Mouse (Mus musculus) lung, postnatal 0 days (tissue): Measurements from ENCODE around the gene 2410015M20Rik. TPM values are rescaled to one million over a fixed set of nuclear protein-coding genes. Genes with fewer than 3 reads are reported as not detected.

ENCODE experiments used
- ATAC-seq: fragments of 200-750 bp; cut with Nextera tagmentation; 2 replicates; pipeline ENCODE4 v1.8.0; 2017; ENCODE audit warnings: moderate library complexity
- DNase-seq: peaks from one replicate; pipeline ENCODE4 v3.0.0-alpha.2; 2016; ENCODE audit warnings: low spot score
- H3K27ac ChIP-seq: fragments of 300-500 bp; sonication (generic); 2 replicates; pipeline ENCODE4 v1.5.1; 2014; ENCODE audit warnings: antibody characterized with exemption, mild to moderate bottlenecking, low read length, mixed read lengths
- H3K27me3 ChIP-seq: fragments of 300-500 bp; sonication (generic); replicated peaks from 2 replicates; pipeline ENCODE4 v1.6.1; 2014; ENCODE audit warnings: low read length, mixed read lengths; ENCODE audit not compliant: insufficient read depth
- H3K36me3 ChIP-seq: fragments of 300-500 bp; sonication (generic); 2 replicates; pipeline ENCODE4 v1.6.1; 2014; ENCODE audit warnings: low read length, mixed read lengths; ENCODE audit not compliant: insufficient read depth
- H3K4me1 ChIP-seq: fragments of 300-500 bp; sonication (generic); 2 replicates; pipeline ENCODE4 v1.6.1; 2014; ENCODE audit warnings: antibody characterized with exemption, low read depth, low read length, mixed read lengths; ENCODE audit not compliant: insufficient read depth
- H3K4me2 ChIP-seq: fragments of 300-500 bp; sonication (generic); replicated peaks from 2 replicates; pipeline ENCODE4 v1.6.1; 2014; ENCODE audit warnings: low read depth, mild to moderate bottlenecking, low read length, moderate library complexity, mixed read lengths
- H3K4me3 ChIP-seq: fragments of 300-500 bp; sonication (generic); 2 replicates; pipeline ENCODE4 v1.5.1; 2014; ENCODE audit warnings: low read depth, low read length
- H3K9ac ChIP-seq: fragments of 300-500 bp; sonication (generic); replicated peaks from 2 replicates; pipeline ENCODE4 v1.6.1; 2014; ENCODE audit warnings: low read depth, mild to moderate bottlenecking
- H3K9me3 ChIP-seq: fragments of 300-500 bp; sonication (generic); 2 replicates; pipeline ENCODE4 v1.6.1; 2016; ENCODE audit warnings: low read length, mixed read lengths
- CTCF ChIP-seq: IDR thresholded peaks from 2 replicates; pipeline ENCODE4 v1.5.1; 2016; ENCODE audit warnings: antibody characterized with exemption, mild to moderate bottlenecking
- EP300 ChIP-seq: IDR thresholded peaks from 2 replicates; pipeline ENCODE4 v1.6.1; 2016; ENCODE audit warnings: antibody characterized with exemption, mild to moderate bottlenecking, control low read depth
- WGBS: fragments of 180-500 bp; shearing (Covaris S2); extraction: QIAGEN DNeasy Blood & Tissue Kit; methylation state at CpG from one replicate; pipeline ENCODE4 v1.1.7; 2014; 5-methylcytosine and 5-hydroxymethylcytosine counted together
- polyA plus RNA-seq: library from polyadenylated mRNA; unstranded; fragments of >200 nt; fragmentation: Nextera tagmentation; extraction: Ambion mirVana; gene quantifications from 2 replicates; pipeline ENCODE4 v1.2.1, GENCODE M21; 2015

The 2410015M20Rik gene
- polyA plus RNA-seq, 1 experiment from 2014 or later, result 230 TPM

DNA sequence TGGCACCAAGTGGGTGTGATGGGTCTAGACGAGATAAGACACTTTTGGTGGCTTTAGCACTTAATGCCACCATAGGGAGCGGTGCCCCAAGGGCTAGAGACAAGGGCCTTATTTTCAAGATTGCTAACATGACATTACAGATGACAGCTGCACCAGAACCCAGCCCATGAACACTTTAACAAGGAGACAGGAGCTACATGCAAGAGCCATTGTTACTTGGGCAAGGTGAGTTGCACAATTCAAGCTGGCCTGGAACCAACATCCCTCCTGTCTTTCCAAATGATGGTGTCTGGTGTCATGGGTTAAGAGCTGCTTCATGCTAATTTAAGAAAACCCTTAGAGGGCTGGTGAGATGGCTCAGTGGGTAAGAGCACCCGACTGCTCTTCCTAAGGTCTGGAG, 50.2 kb downstream of the 2410015M20Rik start:
- DNase-seq (no peak), ATAC-seq (no peak)
- no peaks in the 10 kb centered on the region for H3K9me3 ChIP-seq
- no peak overlapping the region for H3K4me3 ChIP-seq
- no peak overlapping the region for H3K27ac ChIP-seq
- H3K27me3 ChIP-seq, result no peaks in the 10 kb centered on the region
- no peak overlapping the region for H3K9ac ChIP-seq
- WGBS, result 62% methylated on average over 3 of the region's 3 CpGs
- H3K4me1 ChIP-seq, result no peaks in the 10 kb centered on the region
- TF ChIP-seq EP300, result no peak
- TF ChIP-seq CTCF, result no peak
- H3K36me3 ChIP-seq, result peaks cover 28% of the 10 kb centered on the region; the same call in 1 of the 2 replicates
- H3K4me2 ChIP-seq, result no peak overlapping the region

DNA sequence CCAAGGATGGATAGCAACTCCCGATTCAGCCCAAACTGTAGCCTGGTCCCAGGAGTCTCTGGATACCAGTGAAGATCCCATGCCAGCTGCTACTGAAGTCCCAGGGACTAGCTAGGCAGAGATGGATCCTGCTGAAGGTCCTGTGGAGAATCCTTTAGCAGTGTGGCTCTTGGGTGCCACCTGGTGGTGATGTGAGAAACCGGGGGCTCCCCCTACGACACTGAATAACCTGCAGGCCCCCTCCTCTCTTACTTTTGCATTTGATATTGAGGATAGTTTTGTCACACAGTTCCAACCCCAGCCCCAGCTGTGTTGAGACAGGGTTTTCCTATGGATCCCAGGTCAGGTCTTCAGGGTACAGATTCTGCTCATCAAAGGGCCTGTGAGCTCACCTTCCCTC, 51.1 kb downstream of the 2410015M20Rik start:
- Histone ChIP-seq H3K27ac (no peak overlapping the region), H3K4me2 (no peak overlapping the region), H3K9me3 (no peaks in the 10 kb centered on the region), H3K4me3 (no peak overlapping the region), H3K9ac (no peak overlapping the region), H3K4me1 (no peaks in the 10 kb centered on the region), H3K36me3 (peaks cover 19% of the 10 kb centered on the region; the same call in 1 of the 2 replicates), H3K27me3 (no peaks in the 10 kb centered on the region)
- ATAC-seq (0 out of 2 replicates have a peak, but pooled peaks have one; percentile 6), DNase-seq (peak; percentile 67)
- no peak for TF ChIP-seq EP300
- peak; percentile 85 for TF ChIP-seq CTCF
- 15% methylated on average over 3 of the region's 3 CpGs for WGBS

Other genes with a start within 250 kb of the 2410015M20Rik start
- gene Ptprs, start 133.3 kb downstream of the 2410015M20Rik start, polyA plus RNA-seq, result 25.6 and 29.6 TPM in 2 replicates
- gene Znrf4, start 97.3 kb downstream of the 2410015M20Rik start, polyA plus RNA-seq, result not detected in 2 replicates
- gene Gm20219, start 55.4 kb downstream of the 2410015M20Rik start, polyA plus RNA-seq, result 3.5 and 3.8 TPM in 2 replicates
- gene Safb2, start 25.2 kb downstream of the 2410015M20Rik start, polyA plus RNA-seq, result 36.8 and 39.8 TPM in 2 replicates
- 43.4 and 47.1 TPM in 2 replicates for gene Safb, start 24.9 kb downstream of the 2410015M20Rik start, polyA plus RNA-seq
- 1,643 and 1,764 TPM in 2 replicates for gene Rpl36, start 3.6 kb upstream of the 2410015M20Rik start, polyA plus RNA-seq
- 23.4 and 24.2 TPM in 2 replicates for gene Lonp1, start 17.1 kb upstream of the 2410015M20Rik start, polyA plus RNA-seq
- gene Catsperd, start 18.4 kb upstream of the 2410015M20Rik start, polyA plus RNA-seq, result 0.12 and 0.32 TPM in 2 replicates
- 42.6 and 44.8 TPM in 2 replicates for gene Ranbp3, start 63.5 kb upstream of the 2410015M20Rik start, polyA plus RNA-seq
- 380 and 426 TPM in 2 replicates for gene Ndufa11, start 108.0 kb upstream of the 2410015M20Rik start, polyA plus RNA-seq
- gene Vmac, start 108.3 kb upstream of the 2410015M20Rik start, polyA plus RNA-seq, result 17.2 and 17.5 TPM in 2 replicates
- gene Nrtn, start 147.8 kb upstream of the 2410015M20Rik start, polyA plus RNA-seq, result 10.5 and 10.7 TPM in 2 replicates
- 26.3 and 29.7 TPM in 2 replicates for gene Dus3l, start 155.0 kb upstream of the 2410015M20Rik start, polyA plus RNA-seq
- gene Prr22, start 160.5 kb upstream of the 2410015M20Rik start, polyA plus RNA-seq, result 0.23 and 0.33 TPM in 2 replicates
- 5.9 and 6.6 TPM in 2 replicates for gene Rfx2, start 221.2 kb upstream of the 2410015M20Rik start, polyA plus RNA-seq